Mouse (Mus musculus) small intestine, adult 2 months (tissue): ENCODE data around the gene Snapc1. TPM values are rescaled to one million over a fixed set of nuclear protein-coding genes. Genes with fewer than 3 reads are reported as not detected.

Experiments
- H3K27ac ChIP-seq: fragments of 200-500 bp; 2 replicates; pipeline ENCODE4 v1.5.1; 2012; ENCODE audit warnings: low read depth, low read length, control low read depth, inconsistent platforms; ENCODE audit not compliant: insufficient read depth
- H3K27me3 ChIP-seq: fragments of 200-500 bp; 2 replicates; pipeline ENCODE4 v1.6.1; 2012; ENCODE audit warnings: mild to moderate bottlenecking, moderate library complexity, low read length, inconsistent platforms; ENCODE audit not compliant: control insufficient read depth, insufficient read depth
- H3K36me3 ChIP-seq: fragments of 200-500 bp; 2 replicates; pipeline ENCODE4 v1.6.1; 2012; ENCODE audit warnings: mild to moderate bottlenecking, low read length, control low read depth, inconsistent platforms; ENCODE audit not compliant: control insufficient read depth, insufficient read depth
- H3K4me1 ChIP-seq: fragments of 200-500 bp; 2 replicates; pipeline ENCODE4 v1.6.1; 2012; ENCODE audit warnings: low read length, inconsistent platforms, mixed read lengths; ENCODE audit not compliant: control insufficient read depth, insufficient read depth, insufficient read length
- H3K4me3 ChIP-seq: fragments of 200-500 bp; 2 replicates; pipeline ENCODE4 v1.5.1; 2012; ENCODE audit warnings: low read depth, mild to moderate bottlenecking, control low read depth, inconsistent platforms, low read length, moderate library complexity
- CTCF ChIP-seq: fragments of 200-500 bp; IDR thresholded peaks from 2 replicates; pipeline ENCODE4 v1.5.1; 2012; ENCODE audit warnings: low read depth, mild to moderate bottlenecking, control low read depth, inconsistent platforms, low read length, moderate library complexity, mixed read lengths; ENCODE audit not compliant: insufficient replicate concordance, insufficient read length; ENCODE audit errors: extremely low read depth
- POLR2A ChIP-seq: fragments of 200-500 bp; IDR thresholded peaks from 2 replicates; pipeline ENCODE4 v1.6.1; 2012; ENCODE audit warnings: low read depth, mild to moderate bottlenecking, control low read depth, inconsistent platforms, low read length, moderate library complexity
- WGBS: fragments of 180-500 bp; shearing (Covaris S2); methylation state at CpG from one replicate; pipeline ENCODE4 v1.1.7; 2018; 5-methylcytosine and 5-hydroxymethylcytosine counted together
- polyA plus RNA-seq: library from polyadenylated mRNA; depleted of rRNA; stranded (reverse); fragments of >200 nt; gene quantifications from 2 replicates; pipeline ENCODE4 v1.2.3, GENCODE M21; 2012

Snapc1 gene
- polyA plus RNA-seq, 1 experiment = 2.8 TPM

DNA sequence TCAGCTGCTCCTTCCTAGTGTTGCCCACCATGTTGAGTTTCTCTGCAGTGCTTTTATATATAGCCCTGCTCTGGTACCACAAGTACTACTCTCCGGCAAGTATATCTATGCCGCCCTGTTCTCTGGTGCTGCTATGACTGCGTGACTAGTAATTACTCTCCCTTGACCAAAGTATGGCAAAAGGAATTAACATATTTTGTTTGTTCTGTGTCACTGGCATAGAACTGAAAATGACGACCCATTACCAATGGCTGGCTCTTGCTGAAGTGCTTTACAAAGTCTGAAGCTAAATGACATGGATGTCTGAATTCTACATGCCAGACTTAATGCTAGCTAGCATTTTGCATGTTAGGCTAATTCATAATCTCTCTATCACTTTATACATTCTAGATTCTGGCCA is 15.9 kb upstream of the Snapc1 start:
- WGBS = 93% methylated on average over 4 of the region's 4 CpGs
- H3K27me3 ChIP-seq = no peaks in the 10 kb centered on the region
- no peak overlapping the region for H3K27ac ChIP-seq
- H3K36me3 ChIP-seq = peaks cover 19% of the 10 kb centered on the region
- TF ChIP-seq POLR2A (no peak), CTCF (no peak)
- H3K4me1 ChIP-seq = peaks cover 5% of the 10 kb centered on the region; the same call in 1 of the 2 replicates
- H3K4me3 ChIP-seq = no peak overlapping the region

DNA sequence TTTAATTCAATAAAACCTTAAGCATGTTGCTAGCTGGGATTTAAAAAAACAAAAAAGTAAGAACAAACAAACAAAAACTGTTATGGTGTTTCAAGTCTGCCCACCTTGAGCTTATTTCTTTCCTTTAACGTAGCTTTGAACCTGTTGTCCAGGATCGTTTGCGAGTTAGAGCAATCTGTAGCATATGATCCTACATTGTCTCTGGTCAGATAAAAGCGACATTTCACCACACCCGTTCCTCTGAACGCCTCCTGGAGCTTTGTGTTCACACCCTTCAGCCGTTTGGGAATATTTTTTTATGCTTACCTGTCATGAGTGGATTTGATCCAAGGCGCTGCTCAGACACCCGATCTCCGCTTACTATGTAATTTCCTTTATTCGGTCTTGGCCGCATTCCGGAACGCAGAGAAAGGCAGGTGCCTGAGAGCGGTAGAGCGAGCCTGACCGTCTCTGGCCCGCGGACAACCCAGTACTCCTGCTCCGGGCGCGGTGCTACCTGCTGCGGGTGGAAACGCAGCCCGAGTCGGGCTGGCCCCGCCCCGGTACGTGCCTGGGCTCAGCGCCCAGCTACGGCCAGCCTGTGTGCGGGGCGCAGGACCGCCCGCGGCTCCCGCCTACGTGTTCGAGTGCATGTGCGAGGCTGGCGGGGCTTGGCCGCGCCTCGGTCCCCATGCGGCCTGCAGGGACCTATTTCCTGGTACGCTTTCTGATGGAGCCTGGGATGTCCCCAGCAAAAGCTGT is 14.8 kb upstream of the Snapc1 start:
- WGBS = 9% methylated on average over 46 of the region's 46 CpGs
- H3K27ac ChIP-seq = no peak overlapping the region
- TF ChIP-seq CTCF (no peak), POLR2A (no peak)

DNA sequence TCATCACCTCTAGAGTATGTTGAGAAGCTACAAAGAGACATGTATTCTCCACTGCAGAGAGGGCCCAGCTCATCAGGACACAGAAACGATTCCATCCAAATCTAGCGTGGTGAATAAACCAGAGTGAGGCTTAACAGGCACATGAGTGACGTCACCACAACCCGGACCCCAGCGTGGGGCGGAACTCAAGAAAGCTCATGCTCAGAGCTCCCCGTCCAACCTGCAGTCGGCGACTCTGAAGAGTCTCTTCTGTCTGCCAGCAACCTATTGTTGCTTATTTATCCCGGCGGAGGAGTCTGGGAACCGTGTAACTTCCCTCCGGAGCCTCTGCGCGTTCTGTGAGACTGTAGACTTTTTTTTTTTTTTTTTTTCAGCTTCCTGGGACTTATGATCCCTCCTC is 11.4 kb upstream of the Snapc1 start:
- Histone ChIP-seq H3K36me3 (no peaks in the 10 kb centered on the region), H3K27me3 (no peaks in the 10 kb centered on the region), H3K4me3 (peak overlapping the region; percentile 44), H3K4me1 (peaks cover 5% of the 10 kb centered on the region; the same call in 1 of the 2 replicates), H3K27ac (no peak overlapping the region)
- TF ChIP-seq POLR2A (no peak), CTCF (no peak)
- WGBS = 5% methylated on average over 15 of the region's 15 CpGs

More for the DNA sequence above, 14.8 kb upstream of the Snapc1 start:
- Histone ChIP-seq H3K4me3 (peak overlapping the region; percentile 52), H3K27me3 (no peaks in the 10 kb centered on the region), H3K36me3 (peaks cover 12% of the 10 kb centered on the region), H3K4me1 (peaks cover 5% of the 10 kb centered on the region; the same call in 1 of the 2 replicates)

DNA sequence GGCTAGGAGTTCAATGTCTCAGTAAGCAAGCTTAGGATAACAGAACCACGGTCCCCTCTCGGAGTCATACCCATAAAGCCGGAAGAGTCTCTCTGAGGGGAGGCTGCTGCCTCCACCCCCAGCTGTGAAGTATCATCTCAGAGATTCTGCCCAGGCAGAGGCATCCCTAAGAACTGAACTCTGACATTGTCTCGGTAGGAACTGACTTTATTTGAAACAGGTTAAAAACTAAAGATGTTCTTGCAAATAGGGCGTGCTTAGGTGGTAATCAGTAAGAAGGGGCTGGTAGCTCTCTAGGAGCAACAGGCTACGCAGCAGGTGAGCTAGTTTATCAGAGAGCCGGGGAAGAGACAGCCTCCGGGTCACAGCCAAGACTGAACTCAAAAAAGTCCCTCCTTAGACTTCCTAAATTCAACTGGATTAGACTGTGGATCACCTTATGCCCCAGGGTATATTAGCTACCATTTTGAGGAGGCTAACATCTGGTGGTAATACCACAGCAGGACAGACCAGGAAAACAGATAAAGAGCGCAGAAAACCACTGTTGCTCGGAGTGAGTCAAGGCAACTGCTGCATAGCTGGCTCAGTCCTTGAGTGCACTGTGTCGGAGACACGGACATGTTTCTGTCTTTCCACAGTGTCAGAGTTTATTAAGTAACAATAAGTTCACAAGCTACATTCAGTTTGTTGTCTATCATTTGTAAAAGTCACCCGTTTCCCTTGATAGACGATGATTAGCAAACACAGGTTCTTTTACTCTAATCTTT is 10.7 kb upstream of the Snapc1 start:
- whole genome bisulfite sequencing = 39% methylated on average over 14 of the region's 14 CpGs

DNA sequence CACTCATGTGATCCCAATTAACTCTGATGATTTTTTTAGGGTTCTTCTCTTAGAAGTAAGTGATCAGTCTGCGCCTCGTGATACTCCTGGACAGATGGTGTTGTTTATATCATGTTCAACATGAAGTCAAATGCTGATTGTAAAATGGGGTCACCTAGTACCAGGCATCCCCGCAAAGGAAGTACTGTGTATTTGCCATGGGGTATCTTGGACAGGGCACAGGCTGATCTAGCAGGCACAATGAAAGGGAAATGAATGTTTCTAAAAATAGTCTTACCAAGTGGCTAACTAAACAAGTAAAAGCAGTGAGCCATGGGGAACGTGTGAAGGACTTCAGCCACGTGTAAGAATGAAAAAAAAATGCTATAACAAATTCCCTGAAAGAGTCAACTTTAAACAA is 9.5 kb upstream of the Snapc1 start:
- Histone ChIP-seq H3K27me3 (no peaks in the 10 kb centered on the region), H3K36me3 (no peaks in the 10 kb centered on the region), H3K4me1 (peaks cover 3% of the 10 kb centered on the region; the same call in 1 of the 2 replicates), H3K27ac (no peak overlapping the region), H3K4me3 (no peak overlapping the region)
- WGBS = 70% methylated on average over 5 of the region's 5 CpGs
- no peak for TF ChIP-seq CTCF
- no peak for TF ChIP-seq POLR2A

More for the DNA sequence above, 10.7 kb upstream of the Snapc1 start:
- no peaks in the 10 kb centered on the region for H3K36me3 ChIP-seq
- H3K27ac ChIP-seq = no peak overlapping the region
- no peaks in the 10 kb centered on the region for H3K27me3 ChIP-seq
- H3K4me1 ChIP-seq = peaks cover 5% of the 10 kb centered on the region; the same call in 1 of the 2 replicates
- TF ChIP-seq POLR2A = no peak
- TF ChIP-seq CTCF = no peak
- no peak overlapping the region; the same call in 1 of the 2 replicates for H3K4me3 ChIP-seq

DNA sequence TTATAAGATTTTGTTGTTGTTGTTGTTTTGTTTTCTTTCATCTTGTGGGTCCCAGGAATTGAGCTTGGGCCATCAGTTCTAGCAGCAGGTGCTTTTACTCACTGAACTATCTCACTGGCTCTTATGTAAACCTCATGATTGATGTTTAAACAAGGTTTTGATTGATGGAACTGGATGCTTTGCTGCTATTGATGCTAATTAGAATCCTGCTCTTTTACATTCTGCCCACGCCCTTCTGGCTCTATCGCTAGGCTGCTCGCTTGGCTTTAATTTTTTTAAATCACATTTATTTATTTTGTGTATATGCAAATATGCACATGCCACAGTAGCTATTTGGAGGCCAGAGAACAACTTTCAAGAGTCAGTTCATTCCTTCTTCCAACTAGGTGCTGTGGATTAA is 6.6 kb upstream of the Snapc1 start:
- H3K36me3 ChIP-seq = no peaks in the 10 kb centered on the region
- no peaks in the 10 kb centered on the region for H3K27me3 ChIP-seq
- peaks cover 2% of the 10 kb centered on the region; the same call in 1 of the 2 replicates for H3K4me1 ChIP-seq
- 73% methylated on average over 3 of the region's 3 CpGs for WGBS
- H3K4me3 ChIP-seq = no peak overlapping the region
- H3K27ac ChIP-seq = no peak overlapping the region
- TF ChIP-seq CTCF = no peak
- no peak for TF ChIP-seq POLR2A

DNA sequence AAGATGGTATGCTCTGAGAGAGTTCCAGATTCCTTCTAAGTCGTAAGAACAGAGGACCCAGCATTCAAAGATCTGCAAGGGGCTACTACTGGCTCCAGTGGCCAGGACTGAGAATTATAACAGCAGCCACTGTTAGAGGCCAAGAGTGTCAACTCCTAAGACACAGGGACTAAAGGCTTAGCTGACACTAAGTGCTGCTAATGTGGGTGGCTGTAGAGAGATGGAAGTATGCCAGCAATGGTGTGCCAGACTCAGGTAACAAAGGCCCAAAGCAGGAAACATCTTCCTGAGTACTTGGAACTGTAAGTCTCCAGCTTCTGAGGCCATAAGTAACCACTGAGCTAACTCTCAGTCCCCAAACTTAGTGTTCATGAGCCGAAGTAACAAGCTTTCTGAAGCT is 5.5 kb upstream of the Snapc1 start:
- no peak overlapping the region for H3K4me3 ChIP-seq
- H3K27ac ChIP-seq = no peak overlapping the region
- no peaks in the 10 kb centered on the region for H3K27me3 ChIP-seq
- no peaks in the 10 kb centered on the region for H3K4me1 ChIP-seq
- TF ChIP-seq CTCF (no peak), POLR2A (no peak)
- WGBS = 89% methylated on average over 2 of the region's 2 CpGs
- no peaks in the 10 kb centered on the region for H3K36me3 ChIP-seq
